Mouse (Mus musculus): ENCODE measurements around the gene Cd244a. TPM values are rescaled to one million over a fixed set of nuclear protein-coding genes. Genes with fewer than 3 reads are reported as not detected.

Gene Cd244a
- polyA plus RNA-seq (2014; fragmentation: Nextera tagmentation; extraction: Ambion mirVana), result 0.12 TPM in 1 of 2 replicates, not detected in the other

- no peaks in the 10 kb centered on the region for H3K36me3 ChIP-seq (ENCODE audit: control insufficient read depth, insufficient read depth, low read length)
- no peaks in the 10 kb centered on the region for H3K27me3 ChIP-seq (ENCODE audit: control insufficient read depth, insufficient read depth, low read length)
- ATAC-seq (ENCODE audit: insufficient read depth, low FRiP score, low TSS enrichment), result no peak
- no peak within 1 kb of the TSS for H3K4me2 ChIP-seq (ENCODE audit: low read depth)
- no peak for DNase-seq (ENCODE audit: low spot score)
- no peak within 1 kb of the TSS for H3K9ac ChIP-seq (ENCODE audit: low read length)
- no peak within 1 kb of the TSS for H3K4me3 ChIP-seq (ENCODE audit: low read depth, low read length)
- no peak within 1 kb of the TSS for H3K27ac ChIP-seq (ENCODE audit: low read depth, low read length)
- no peaks in the 10 kb centered on the region for H3K9me3 ChIP-seq (ENCODE audit: control insufficient read depth, low read length)
- 76% methylated on average over 4 of the region's 4 CpGs for WGBS
- H3K4me1 ChIP-seq (ENCODE audit: control insufficient read depth, insufficient read depth, low read length), result no peaks in the 10 kb centered on the region
Measured at GRCm38 (mm10) chr1:171558898-171559297, at the start of gene Cd244a. Gene Cd244a (plus strand): TSS chr1:171559193.

DNA sequence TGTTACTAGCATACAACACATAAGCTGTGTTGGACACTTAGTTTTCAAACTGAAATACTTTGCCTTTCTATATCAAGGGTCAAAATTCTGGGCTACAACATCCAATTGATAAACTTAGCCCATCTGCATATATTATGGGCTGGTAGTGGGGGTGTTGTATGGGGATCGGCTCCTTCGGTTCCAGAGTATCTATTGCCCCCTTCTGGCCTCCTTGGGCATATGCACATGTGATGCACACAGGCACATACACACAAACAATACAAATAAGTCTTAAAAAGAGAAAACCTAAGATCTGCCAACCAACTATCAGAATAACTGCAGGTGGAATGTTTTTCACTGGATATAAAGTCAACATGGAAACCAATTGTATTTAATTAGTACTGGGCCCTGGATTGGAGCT lies 45.8 kb upstream of the Cd244a start:
- Histone ChIP-seq H3K9me3 (ENCODE audit: control insufficient read depth, low read length) (no peaks in the 10 kb centered on the region), H3K27ac (ENCODE audit: low read depth, low read length) (no peak overlapping the region), H3K27me3 (ENCODE audit: control insufficient read depth, insufficient read depth, low read length) (no peaks in the 10 kb centered on the region), H3K9ac (ENCODE audit: low read length) (no peak overlapping the region), H3K4me1 (ENCODE audit: control insufficient read depth, insufficient read depth, low read length) (no peaks in the 10 kb centered on the region), H3K4me2 (ENCODE audit: low read depth) (no peak overlapping the region), H3K4me3 (ENCODE audit: low read depth, low read length) (no peak overlapping the region), H3K36me3 (ENCODE audit: control insufficient read depth, insufficient read depth, low read length) (no peaks in the 10 kb centered on the region)
- 88% methylated on average over 2 of the region's 2 CpGs for WGBS
- no peak for ATAC-seq (ENCODE audit: insufficient read depth, low FRiP score, low TSS enrichment)
- no peak for DNase-seq (ENCODE audit: low spot score)

- no peak for DNase-seq (ENCODE audit: low spot score)
- Histone ChIP-seq H3K27me3 (ENCODE audit: control insufficient read depth, insufficient read depth, low read length) (no peaks in the 10 kb centered on the region), H3K36me3 (ENCODE audit: control insufficient read depth, insufficient read depth, low read length) (no peaks in the 10 kb centered on the region), H3K27ac (ENCODE audit: low read depth, low read length) (no peak overlapping the region), H3K9me3 (ENCODE audit: control insufficient read depth, low read length) (no peaks in the 10 kb centered on the region), H3K4me3 (ENCODE audit: low read depth, low read length) (no peak overlapping the region), H3K4me2 (ENCODE audit: low read depth) (no peak overlapping the region), H3K9ac (ENCODE audit: low read length) (no peak overlapping the region), H3K4me1 (ENCODE audit: control insufficient read depth, insufficient read depth, low read length) (no peaks in the 10 kb centered on the region)
- 96% methylated on average over 1 of the region's 1 CpGs for WGBS
- ATAC-seq (ENCODE audit: insufficient read depth, low FRiP score, low TSS enrichment), result no peak
Measured at GRCm38 (mm10) chr1:171513760-171514159, 45.2 kb upstream of the Cd244a start.

- H3K4me1 ChIP-seq (ENCODE audit: control insufficient read depth, insufficient read depth, low read length), result no peaks in the 10 kb centered on the region
- ATAC-seq (ENCODE audit: insufficient read depth, low FRiP score, low TSS enrichment), result no peak
- H3K4me2 ChIP-seq (ENCODE audit: low read depth), result no peak overlapping the region
- DNase-seq (ENCODE audit: low spot score), result no peak
- H3K27ac ChIP-seq (ENCODE audit: low read depth, low read length), result no peak overlapping the region
- WGBS, result 21% methylated on average over 1 of the region's 1 CpGs
- no peak overlapping the region for H3K4me3 ChIP-seq (ENCODE audit: low read depth, low read length)
- no peaks in the 10 kb centered on the region for H3K9me3 ChIP-seq (ENCODE audit: control insufficient read depth, low read length)
- no peak overlapping the region for H3K9ac ChIP-seq (ENCODE audit: low read length)
- no peaks in the 10 kb centered on the region for H3K36me3 ChIP-seq (ENCODE audit: control insufficient read depth, insufficient read depth, low read length)
- H3K27me3 ChIP-seq (ENCODE audit: control insufficient read depth, insufficient read depth, low read length), result no peaks in the 10 kb centered on the region
Measured at GRCm38 (mm10) chr1:171515039-171515438, 44.0 kb upstream of the Cd244a start.

DNA sequence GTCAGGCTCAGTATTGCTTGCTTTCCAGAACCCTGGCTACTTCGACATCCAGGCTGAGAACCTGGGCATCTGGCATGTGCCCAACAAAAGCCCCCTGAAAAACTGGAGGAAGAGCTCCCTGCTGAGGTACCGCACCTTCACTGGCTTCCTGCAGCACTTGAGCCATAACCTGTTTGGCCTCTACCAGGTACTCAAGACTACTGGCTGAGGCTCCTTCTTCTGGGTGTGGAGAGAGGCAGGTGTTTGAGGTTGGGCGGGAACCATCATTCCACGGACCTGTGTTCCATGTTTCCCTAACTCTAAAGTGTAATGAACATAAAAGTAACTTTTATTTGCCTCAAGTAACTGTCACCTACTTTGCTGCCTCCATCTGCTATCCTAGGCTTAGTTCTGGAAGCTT lies 43.4 kb upstream of the Cd244a start:
- no peak overlapping the region for H3K4me2 ChIP-seq (ENCODE audit: low read depth)
- DNase-seq (ENCODE audit: low spot score), result no peak
- ATAC-seq (ENCODE audit: insufficient read depth, low FRiP score, low TSS enrichment), result no peak
- H3K9ac ChIP-seq (ENCODE audit: low read length), result no peak overlapping the region
- no peak overlapping the region for H3K4me3 ChIP-seq (ENCODE audit: low read depth, low read length)
- H3K27ac ChIP-seq (ENCODE audit: low read depth, low read length), result no peak overlapping the region
- no peaks in the 10 kb centered on the region for H3K27me3 ChIP-seq (ENCODE audit: control insufficient read depth, insufficient read depth, low read length)
- 83% methylated on average over 4 of the region's 4 CpGs for WGBS
- H3K36me3 ChIP-seq (ENCODE audit: control insufficient read depth, insufficient read depth, low read length), result no peaks in the 10 kb centered on the region
- H3K4me1 ChIP-seq (ENCODE audit: control insufficient read depth, insufficient read depth, low read length), result no peaks in the 10 kb centered on the region
- H3K9me3 ChIP-seq (ENCODE audit: control insufficient read depth, low read length), result no peaks in the 10 kb centered on the region

DNA sequence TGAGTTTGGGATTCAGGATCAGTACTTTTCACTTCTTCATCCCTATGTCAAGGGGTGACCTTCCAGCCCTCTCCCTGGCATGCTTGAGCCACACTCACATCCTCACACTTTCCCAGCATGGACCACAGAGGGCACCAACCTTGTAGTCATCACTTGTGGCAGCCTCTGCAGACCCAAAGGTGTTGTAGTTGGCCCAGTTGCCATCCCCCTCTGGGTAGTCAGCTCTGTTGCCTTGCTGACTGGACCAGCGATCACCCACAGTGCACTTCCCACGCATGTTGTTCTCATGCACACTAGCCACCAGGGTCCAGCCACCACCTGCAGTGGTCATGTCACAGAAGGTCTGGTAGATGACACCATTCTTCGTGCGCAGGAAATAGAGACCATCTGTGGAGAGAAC lies 27.6 kb upstream of the Cd244a start:
- Histone ChIP-seq H3K4me3 (ENCODE audit: low read depth, low read length) (no peak overlapping the region), H3K9me3 (ENCODE audit: control insufficient read depth, low read length) (no peaks in the 10 kb centered on the region), H3K36me3 (ENCODE audit: control insufficient read depth, insufficient read depth, low read length) (no peaks in the 10 kb centered on the region), H3K4me1 (ENCODE audit: control insufficient read depth, insufficient read depth, low read length) (no peaks in the 10 kb centered on the region), H3K27me3 (ENCODE audit: control insufficient read depth, insufficient read depth, low read length) (no peaks in the 10 kb centered on the region), H3K9ac (ENCODE audit: low read length) (no peak overlapping the region), H3K27ac (ENCODE audit: low read depth, low read length) (no peak overlapping the region), H3K4me2 (ENCODE audit: low read depth) (no peak overlapping the region)
- no peak for DNase-seq (ENCODE audit: low spot score)
- whole genome bisulfite sequencing, result 88% methylated on average over 4 of the region's 4 CpGs
- ATAC-seq (ENCODE audit: insufficient read depth, low FRiP score, low TSS enrichment), result no peak

DNA sequence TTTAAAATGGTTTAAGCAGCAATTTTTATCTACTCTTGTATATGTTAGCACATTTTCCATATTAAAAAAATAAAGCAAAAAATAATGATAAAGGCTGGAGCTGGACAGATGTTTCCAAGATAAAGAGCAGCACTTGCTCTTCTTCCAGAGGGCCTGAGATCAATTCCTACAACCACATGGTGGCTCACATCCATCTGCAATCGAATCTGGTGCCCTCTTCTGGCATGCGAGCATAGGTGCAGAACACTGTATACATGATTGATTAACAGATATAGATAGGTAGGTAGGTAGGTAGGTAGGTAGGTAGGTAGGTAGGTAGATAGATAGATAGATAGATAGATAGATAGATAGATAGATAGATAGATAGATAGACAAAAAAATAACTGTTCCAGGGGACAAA lies 26.2 kb upstream of the Cd244a start:
- DNase-seq (ENCODE audit: low spot score) (no peak), ATAC-seq (ENCODE audit: insufficient read depth, low FRiP score, low TSS enrichment) (no peak)
- Histone ChIP-seq H3K9ac (ENCODE audit: low read length) (no peak overlapping the region), H3K9me3 (ENCODE audit: control insufficient read depth, low read length) (no peaks in the 10 kb centered on the region), H3K27ac (ENCODE audit: low read depth, low read length) (no peak overlapping the region), H3K4me1 (ENCODE audit: control insufficient read depth, insufficient read depth, low read length) (no peaks in the 10 kb centered on the region), H3K4me3 (ENCODE audit: low read depth, low read length) (no peak overlapping the region), H3K36me3 (ENCODE audit: control insufficient read depth, insufficient read depth, low read length) (no peaks in the 10 kb centered on the region), H3K27me3 (ENCODE audit: control insufficient read depth, insufficient read depth, low read length) (no peaks in the 10 kb centered on the region), H3K4me2 (ENCODE audit: low read depth) (no peak overlapping the region)
- WGBS, result 65% methylated on average over 2 of the region's 2 CpGs

GRCm38 (mm10) chr1:171534557-171534956 lies 24.4 kb upstream of the Cd244a start:
- no peak overlapping the region for H3K4me3 ChIP-seq (ENCODE audit: low read depth, low read length)
- H3K9me3 ChIP-seq (ENCODE audit: control insufficient read depth, low read length), result no peaks in the 10 kb centered on the region

DNA sequence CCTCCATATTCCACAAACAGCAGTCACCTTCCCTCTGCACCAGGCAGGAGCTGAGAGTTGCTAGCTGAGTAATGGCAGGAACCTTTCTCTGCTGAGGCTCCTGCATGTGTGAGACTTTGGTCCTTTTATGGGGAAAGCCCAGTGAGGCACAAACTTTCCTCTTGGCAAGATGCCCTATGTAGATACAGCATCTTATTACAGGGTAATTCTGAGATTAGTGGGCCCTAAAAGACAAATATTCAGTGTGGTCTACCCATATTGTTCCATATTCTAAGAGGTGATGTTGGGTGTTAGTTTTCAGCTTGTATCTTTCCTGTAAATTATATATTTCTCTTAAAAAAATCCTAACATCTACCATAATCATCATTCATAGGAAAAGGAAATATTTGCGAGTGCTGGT lies 23.8 kb upstream of the Cd244a start, which contains the start of gene Itln1:
Itln1 (minus strand) TSS at position 101 of the 400 bp plus-strand sequence.
- Histone ChIP-seq H3K9me3 (ENCODE audit: control insufficient read depth, low read length) (no peaks in the 10 kb centered on the region), H3K27me3 (ENCODE audit: control insufficient read depth, insufficient read depth, low read length) (no peaks in the 10 kb centered on the region), H3K9ac (ENCODE audit: low read length) (no peak within 1 kb of the TSS), H3K36me3 (ENCODE audit: control insufficient read depth, insufficient read depth, low read length) (no peaks in the 10 kb centered on the region), H3K27ac (ENCODE audit: low read depth, low read length) (no peak within 1 kb of the TSS), H3K4me2 (ENCODE audit: low read depth) (no peak within 1 kb of the TSS), H3K4me3 (ENCODE audit: low read depth, low read length) (no peak within 1 kb of the TSS), H3K4me1 (ENCODE audit: control insufficient read depth, insufficient read depth, low read length) (no peaks in the 10 kb centered on the region)
- no peak for ATAC-seq (ENCODE audit: insufficient read depth, low FRiP score, low TSS enrichment)
- 88% methylated on average over 1 of the region's 1 CpGs for WGBS
- no peak for DNase-seq (ENCODE audit: low spot score)

More at GRCm38 (mm10) chr1:171534557-171534956, 24.4 kb upstream of the Cd244a start:
- no peaks in the 10 kb centered on the region for H3K27me3 ChIP-seq (ENCODE audit: control insufficient read depth, insufficient read depth, low read length)
- H3K4me1 ChIP-seq (ENCODE audit: control insufficient read depth, insufficient read depth, low read length), result no peaks in the 10 kb centered on the region
- no peak overlapping the region for H3K9ac ChIP-seq (ENCODE audit: low read length)
- DNase-seq (ENCODE audit: low spot score), result no peak
- no peak overlapping the region for H3K27ac ChIP-seq (ENCODE audit: low read depth, low read length)
- H3K36me3 ChIP-seq (ENCODE audit: control insufficient read depth, insufficient read depth, low read length), result no peaks in the 10 kb centered on the region
- ATAC-seq (ENCODE audit: insufficient read depth, low FRiP score, low TSS enrichment), result no peak
- no peak overlapping the region for H3K4me2 ChIP-seq (ENCODE audit: low read depth)
